Mouse (Mus musculus): ENCODE measurements around the gene Bub1b. TPM values are rescaled to one million over a fixed set of nuclear protein-coding genes. Genes with fewer than 3 reads are reported as not detected.

Bub1b gene
- polyA plus RNA-seq, 1 experiment from 2014 or later = 56.7 TPM

GRCm38 (mm10) chr2:118685088-118685487 is 87.1 kb downstream of the Bub1b start:
- 66% methylated on average over 4 of the region's 4 CpGs for WGBS
- Histone ChIP-seq H3K4me3 (no peak overlapping the region), H3K36me3 (no peaks in the 10 kb centered on the region), H3K4me1 (replicated peaks) (peaks cover 18% of the 10 kb centered on the region), H3K9ac (no peak overlapping the region), H3K4me2 (no peak overlapping the region), H3K27ac (no peak overlapping the region), H3K27me3 (peaks cover 12% of the 10 kb centered on the region), H3K9me3 (replicated peaks) (no peaks in the 10 kb centered on the region)
- no peak for ATAC-seq (replicated peaks; ENCODE audit: insufficient number of reproducible peaks, insufficient read depth, low FRiP score, low read depth)

GRCm38 (mm10) chr2:118686693-118687092 is 88.7 kb downstream of the Bub1b start:
- Histone ChIP-seq H3K36me3 (no peaks in the 10 kb centered on the region), H3K4me1 (replicated peaks) (peaks cover 18% of the 10 kb centered on the region), H3K27me3 (peaks cover 8% of the 10 kb centered on the region; the same call in 1 of the 2 replicates), H3K4me2 (no peak overlapping the region), H3K9ac (no peak overlapping the region), H3K9me3 (replicated peaks) (no peaks in the 10 kb centered on the region), H3K27ac (no peak overlapping the region), H3K4me3 (no peak overlapping the region)
- no peak for ATAC-seq (replicated peaks; ENCODE audit: insufficient number of reproducible peaks, insufficient read depth, low FRiP score, low read depth)
- WGBS = 40% methylated on average over 8 of the region's 8 CpGs

GRCm38 (mm10) chr2:118687791-118688190 is 89.8 kb downstream of the Bub1b start:
- no peak overlapping the region for H3K27ac ChIP-seq
- no peaks in the 10 kb centered on the region for H3K9me3 ChIP-seq (replicated peaks)
- peaks cover 8% of the 10 kb centered on the region; the same call in 1 of the 2 replicates for H3K27me3 ChIP-seq
- H3K36me3 ChIP-seq = no peaks in the 10 kb centered on the region
- WGBS = 91% methylated on average over 3 of the region's 3 CpGs
- H3K9ac ChIP-seq = no peak overlapping the region
- ATAC-seq (replicated peaks; ENCODE audit: insufficient number of reproducible peaks, insufficient read depth, low FRiP score, low read depth) = no peak
- H3K4me1 ChIP-seq (replicated peaks) = peaks cover 9% of the 10 kb centered on the region
- no peak overlapping the region for H3K4me3 ChIP-seq
- no peak overlapping the region for H3K4me2 ChIP-seq

- no peaks in the 10 kb centered on the region for H3K36me3 ChIP-seq
- peaks cover 3% of the 10 kb centered on the region; the same call in 1 of the 2 replicates for H3K4me1 ChIP-seq (replicated peaks)
- H3K27me3 ChIP-seq = peaks cover 12% of the 10 kb centered on the region
- 69% methylated on average over 10 of the region's 10 CpGs for WGBS
- no peak overlapping the region for H3K27ac ChIP-seq
- H3K9me3 ChIP-seq (replicated peaks) = no peaks in the 10 kb centered on the region
- no peak overlapping the region for H3K9ac ChIP-seq
- no peak overlapping the region for H3K4me2 ChIP-seq
- H3K4me3 ChIP-seq = no peak overlapping the region
- no peak for ATAC-seq (replicated peaks; ENCODE audit: insufficient number of reproducible peaks, insufficient read depth, low FRiP score, low read depth)
Measured at GRCm38 (mm10) chr2:118689875-118690274, 91.9 kb downstream of the Bub1b start.

Other genes starting within 250 kb of the Bub1b start
- 0.43 and 0.74 TPM in 2 replicates for gene Gpr176, start 224.8 kb upstream of the Bub1b start, polyA plus RNA-seq (2015; fragmentation: Nextera tagmentation; extraction: Ambion mirVana)
- 5.4 and 6.7 TPM in 2 replicates for gene Eif2ak4, start 209.6 kb upstream of the Bub1b start, polyA plus RNA-seq (2015; fragmentation: Nextera tagmentation; extraction: Ambion mirVana)
- gene Srp14, start 118.5 kb upstream of the Bub1b start, polyA plus RNA-seq (2015; fragmentation: Nextera tagmentation; extraction: Ambion mirVana) = 194 and 204 TPM in 2 replicates
- 1.9 and 3.8 TPM in 2 replicates for gene Bmf, start 48.5 kb upstream of the Bub1b start, polyA plus RNA-seq (2015; fragmentation: Nextera tagmentation; extraction: Ambion mirVana)
- gene Pak6, start 65.1 kb downstream of the Bub1b start, polyA plus RNA-seq (2015; fragmentation: Nextera tagmentation; extraction: Ambion mirVana) = 10.1 and 11.0 TPM in 2 replicates
- 2.7 and 3.6 TPM in 2 replicates for gene Ankrd63, start 105.8 kb downstream of the Bub1b start, polyA plus RNA-seq (2015; fragmentation: Nextera tagmentation; extraction: Ambion mirVana)
- 3.2 and 3.8 TPM in 2 replicates for gene Plcb2, start 130.2 kb downstream of the Bub1b start, polyA plus RNA-seq (2015; fragmentation: Nextera tagmentation; extraction: Ambion mirVana)
- 42.1 and 44.7 TPM in 2 replicates for gene Inafm2, start 147.5 kb downstream of the Bub1b start, polyA plus RNA-seq (2015; fragmentation: Nextera tagmentation; extraction: Ambion mirVana)
- gene Ccdc9b, start 164.4 kb downstream of the Bub1b start, polyA plus RNA-seq (2015; fragmentation: Nextera tagmentation; extraction: Ambion mirVana) = 2.4 and 3.0 TPM in 2 replicates
- gene Phgr1, start 174.6 kb downstream of the Bub1b start, polyA plus RNA-seq (2015; fragmentation: Nextera tagmentation; extraction: Ambion mirVana) = not detected in 2 replicates
- gene Disp2, start 181.5 kb downstream of the Bub1b start, polyA plus RNA-seq (2015; fragmentation: Nextera tagmentation; extraction: Ambion mirVana) = 0.20 and 0.96 TPM in 2 replicates
- 89.0 and 92.2 TPM in 2 replicates for gene Knstrn, start 215.8 kb downstream of the Bub1b start, polyA plus RNA-seq (2015; fragmentation: Nextera tagmentation; extraction: Ambion mirVana)

Measured in heart, embryonic 15.5 days (tissue).